Mouse (Mus musculus): ENCODE measurements around the gene Glrp1. TPM values are rescaled to one million over a fixed set of nuclear protein-coding genes. Genes with fewer than 3 reads are reported as not detected.

Gene Glrp1
- total RNA-seq, 1 experiment: 0.13 TPM

GRCm38 (mm10) chr1:88466325-88467064 lies 43.4 kb downstream of the Glrp1 start:
- H3K9me3 ChIP-seq (ENCODE audit: control insufficient read depth, insufficient read depth, low read depth, low read length): no peaks in the 10 kb centered on the region
- H3K4me1 ChIP-seq (ENCODE audit: control insufficient read depth in 2 of 2, insufficient read depth in 2 of 2, low read length in 2 of 2, poor library complexity in 1 of 2): peaks cover 9 to 31% of the 10 kb centered on the region in 2 experiments
- DNase-seq (ENCODE audit: low read depth, low spot score): peak; percentile 82
- no peak for TF ChIP-seq MAFK (IDR thresholded peaks at IDR 0.05; ENCODE audit: insufficient read depth, low read depth, low read length)
- no peak for TF ChIP-seq CHD2 (IDR thresholded peaks at IDR 0.05; ENCODE audit: low read depth, low read length)
- TF ChIP-seq ZC3H11A (IDR thresholded peaks at IDR 0.05; ENCODE audit: borderline replicate concordance, low read depth, low read length): no peak
- TF ChIP-seq HCFC1 (IDR thresholded peaks at IDR 0.05; ENCODE audit: borderline replicate concordance, insufficient read depth, low read length): no peak
- TF ChIP-seq ZNF384 (IDR thresholded peaks at IDR 0.05; ENCODE audit: low read depth, low read length): no peak
- in situ Hi-C loops (cut with MboI; ENCODE audit: low sequenced_read_pairs in 2 of 2, unreplicated experiment in 2 of 2): no loop called here
- no peak overlapping the region for H3K9ac ChIP-seq (ENCODE audit: insufficient read depth, low read depth, low read length, poor library complexity, severe bottlenecking)
- no peaks in the 10 kb centered on the region for H3K36me3 ChIP-seq (ENCODE audit: control insufficient read depth, insufficient read depth, low read length, poor library complexity, severe bottlenecking)
- no peak overlapping the region for H3K27ac ChIP-seq (ENCODE audit: insufficient read depth, low read depth, low read length, poor library complexity, severe bottlenecking)
- H3K4me3 ChIP-seq (ENCODE audit: insufficient read depth in 1 of 2, low read depth in 1 of 2, low read length in 2 of 2, poor library complexity in 1 of 2, severe bottlenecking in 1 of 2): no peak overlapping the region

- Histone ChIP-seq H3K4me3 (ENCODE audit: insufficient read depth in 1 of 2, low read depth in 1 of 2, low read length in 2 of 2, poor library complexity in 1 of 2, severe bottlenecking in 1 of 2) (no peak overlapping the region), H3K27ac (ENCODE audit: insufficient read depth, low read depth, low read length, poor library complexity, severe bottlenecking) (no peak overlapping the region), H3K36me3 (ENCODE audit: control insufficient read depth, insufficient read depth, low read length, poor library complexity, severe bottlenecking) (no peaks in the 10 kb centered on the region), H3K9ac (ENCODE audit: insufficient read depth, low read depth, low read length, poor library complexity, severe bottlenecking) (no peak overlapping the region), H3K9me3 (ENCODE audit: control insufficient read depth, insufficient read depth, low read depth, low read length) (no peaks in the 10 kb centered on the region), H3K4me1 (ENCODE audit: control insufficient read depth in 2 of 2, insufficient read depth in 2 of 2, low read length in 2 of 2, poor library complexity in 1 of 2) (peaks cover 9 to 31% of the 10 kb centered on the region in 2 experiments)
- DNase-seq (ENCODE audit: low read depth, low spot score): no peak
- in situ Hi-C loops (cut with MboI; ENCODE audit: low sequenced_read_pairs in 2 of 2, unreplicated experiment in 2 of 2): no loop called here
- TF ChIP-seq MAFK (IDR thresholded peaks at IDR 0.05; ENCODE audit: insufficient read depth, low read depth, low read length): no peak
- TF ChIP-seq CHD2 (IDR thresholded peaks at IDR 0.05; ENCODE audit: low read depth, low read length): no peak
- TF ChIP-seq ZC3H11A (IDR thresholded peaks at IDR 0.05; ENCODE audit: borderline replicate concordance, low read depth, low read length): no peak
Measured at GRCm38 (mm10) chr1:88465722-88466121, 44.1 kb downstream of the Glrp1 start.

DNA sequence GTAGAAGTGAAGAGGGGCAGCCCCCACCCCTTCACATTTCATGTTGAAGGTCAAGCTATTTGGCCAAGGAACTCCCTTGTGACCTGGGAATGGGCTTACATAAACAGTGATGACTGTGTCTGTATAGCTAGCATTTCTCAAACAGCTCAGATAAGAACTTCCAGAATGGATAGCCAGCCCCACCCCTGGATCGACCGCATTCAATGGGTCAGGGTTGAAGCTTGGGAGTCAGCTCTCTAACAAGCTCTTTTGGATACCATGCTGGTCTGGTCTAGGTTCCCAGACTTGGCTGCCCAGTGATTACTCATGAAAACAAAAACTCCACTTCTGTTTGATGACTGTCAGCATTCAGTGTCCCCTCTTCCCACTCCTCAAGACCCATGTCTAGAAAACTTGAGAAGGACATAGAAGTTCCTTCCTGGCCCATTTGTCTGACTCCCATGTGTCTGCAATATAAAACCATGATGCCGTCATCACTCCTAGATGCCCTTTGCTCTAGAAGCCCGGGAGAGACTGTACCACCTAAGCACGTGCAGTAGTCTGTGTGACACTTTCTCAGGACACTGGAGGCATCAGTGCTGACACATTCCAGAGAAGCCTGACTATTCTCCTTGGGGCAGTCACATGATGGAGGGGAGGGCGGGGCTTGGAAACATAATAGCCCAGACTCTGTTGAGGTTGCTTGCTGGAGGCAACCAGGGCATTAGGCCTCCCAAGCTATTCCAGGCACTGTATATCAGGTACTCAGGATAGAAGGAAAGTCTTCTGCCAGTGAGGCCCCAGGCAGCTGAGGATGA lies 45.6 kb downstream of the Glrp1 start:
- Histone ChIP-seq H3K36me3 (ENCODE audit: control insufficient read depth, insufficient read depth, low read length, poor library complexity, severe bottlenecking) (no peaks in the 10 kb centered on the region), H3K27ac (ENCODE audit: insufficient read depth, low read depth, low read length, poor library complexity, severe bottlenecking) (no peak overlapping the region), H3K4me1 (ENCODE audit: control insufficient read depth in 2 of 2, insufficient read depth in 2 of 2, low read length in 2 of 2, poor library complexity in 1 of 2) (peaks cover 9 to 33% of the 10 kb centered on the region in 2 experiments), H3K9ac (ENCODE audit: insufficient read depth, low read depth, low read length, poor library complexity, severe bottlenecking) (no peak overlapping the region), H3K4me3 (ENCODE audit: insufficient read depth in 1 of 2, low read depth in 1 of 2, low read length in 2 of 2, poor library complexity in 1 of 2, severe bottlenecking in 1 of 2) (no peak overlapping the region), H3K9me3 (ENCODE audit: control insufficient read depth, insufficient read depth, low read depth, low read length) (no peaks in the 10 kb centered on the region)
- peak; percentile 85 for DNase-seq (ENCODE audit: low read depth, low spot score)
- in situ Hi-C loops (cut with MboI; ENCODE audit: low sequenced_read_pairs in 2 of 2, unreplicated experiment in 2 of 2): no loop called here
- no peak for TF ChIP-seq ZC3H11A (IDR thresholded peaks at IDR 0.05; ENCODE audit: borderline replicate concordance, low read depth, low read length)
- no peak for TF ChIP-seq ZNF384 (IDR thresholded peaks at IDR 0.05; ENCODE audit: low read depth, low read length)
- no peak for TF ChIP-seq HCFC1 (IDR thresholded peaks at IDR 0.05; ENCODE audit: borderline replicate concordance, insufficient read depth, low read length)
- TF ChIP-seq CHD2 (IDR thresholded peaks at IDR 0.05; ENCODE audit: low read depth, low read length): no peak
- no peak for TF ChIP-seq MAFK (IDR thresholded peaks at IDR 0.05; ENCODE audit: insufficient read depth, low read depth, low read length)

GRCm38 (mm10) chr1:88463241-88463640 lies 46.6 kb downstream of the Glrp1 start:
- no peak overlapping the region for H3K27ac ChIP-seq (ENCODE audit: insufficient read depth, low read depth, low read length, poor library complexity, severe bottlenecking)
- H3K9me3 ChIP-seq (ENCODE audit: control insufficient read depth, insufficient read depth, low read depth, low read length): no peaks in the 10 kb centered on the region
- no peak for TF ChIP-seq MAFK (IDR thresholded peaks at IDR 0.05; ENCODE audit: insufficient read depth, low read depth, low read length)
- no peak for TF ChIP-seq HCFC1 (IDR thresholded peaks at IDR 0.05; ENCODE audit: borderline replicate concordance, insufficient read depth, low read length)
- in situ Hi-C loops (cut with MboI; ENCODE audit: low sequenced_read_pairs in 2 of 2, unreplicated experiment in 2 of 2): no loop called here
- H3K4me1 ChIP-seq (ENCODE audit: control insufficient read depth in 2 of 2, insufficient read depth in 2 of 2, low read length in 2 of 2, poor library complexity in 1 of 2): peaks cover 13 to 39% of the 10 kb centered on the region in 2 experiments
- no peak for DNase-seq (ENCODE audit: low read depth, low spot score)
- H3K9ac ChIP-seq (ENCODE audit: insufficient read depth, low read depth, low read length, poor library complexity, severe bottlenecking): no peak overlapping the region
- H3K4me3 ChIP-seq (ENCODE audit: insufficient read depth in 1 of 2, low read depth in 1 of 2, low read length in 2 of 2, poor library complexity in 1 of 2, severe bottlenecking in 1 of 2): no peak overlapping the region
- H3K36me3 ChIP-seq (ENCODE audit: control insufficient read depth, insufficient read depth, low read length, poor library complexity, severe bottlenecking): no peaks in the 10 kb centered on the region
